Mouse (Mus musculus): ENCODE data around the gene Mog.
"Not testable (repeated sequence)": the region's sequence is repeated elsewhere in the genome, so short reads cannot be mapped to it uniquely, and the experiment has no call there.

Mog gene

DNA sequence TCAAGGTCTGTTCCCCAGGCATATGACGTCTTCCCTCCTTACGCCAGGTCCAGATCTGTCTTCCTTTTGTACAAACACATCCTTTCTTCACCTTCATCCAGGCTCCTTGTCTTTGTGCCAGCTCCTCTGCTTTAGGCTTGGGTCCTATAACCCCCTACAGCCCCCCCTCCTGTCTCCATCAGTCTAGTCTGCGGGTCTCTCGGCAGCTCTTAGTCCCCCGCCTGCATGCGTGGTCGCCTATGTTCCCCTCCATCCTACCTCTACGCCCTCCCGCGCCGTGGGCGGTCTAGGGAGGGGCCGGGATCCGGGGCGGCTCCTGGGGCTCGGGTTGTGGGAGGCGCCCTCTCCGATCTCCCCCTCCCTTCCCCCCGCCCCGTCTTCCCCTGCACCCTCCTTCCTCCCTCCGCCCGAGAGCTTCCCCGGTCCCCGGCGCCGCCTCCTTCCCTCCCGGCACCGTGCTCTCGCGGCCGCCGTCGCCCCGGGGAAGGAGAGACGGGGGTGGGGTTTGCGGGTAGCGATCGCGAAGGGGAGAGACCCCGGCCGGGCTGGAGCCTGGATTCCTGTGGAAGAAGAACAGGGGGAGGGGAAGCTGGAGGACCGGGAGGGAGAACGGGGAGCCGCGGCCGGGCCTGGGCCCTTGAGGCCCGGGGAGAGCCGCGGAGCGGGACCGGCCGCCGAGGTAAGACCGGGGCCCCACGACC lies 22.6 kb upstream of the Mog start, which contains the start of gene Gabbr1:
Gene Gabbr1 (plus strand): TSS at position 356 of the 701 bp plus-strand sequence.
- peak; percentile 68 for DNase-seq (ENCODE audit: low spot score)

DNA sequence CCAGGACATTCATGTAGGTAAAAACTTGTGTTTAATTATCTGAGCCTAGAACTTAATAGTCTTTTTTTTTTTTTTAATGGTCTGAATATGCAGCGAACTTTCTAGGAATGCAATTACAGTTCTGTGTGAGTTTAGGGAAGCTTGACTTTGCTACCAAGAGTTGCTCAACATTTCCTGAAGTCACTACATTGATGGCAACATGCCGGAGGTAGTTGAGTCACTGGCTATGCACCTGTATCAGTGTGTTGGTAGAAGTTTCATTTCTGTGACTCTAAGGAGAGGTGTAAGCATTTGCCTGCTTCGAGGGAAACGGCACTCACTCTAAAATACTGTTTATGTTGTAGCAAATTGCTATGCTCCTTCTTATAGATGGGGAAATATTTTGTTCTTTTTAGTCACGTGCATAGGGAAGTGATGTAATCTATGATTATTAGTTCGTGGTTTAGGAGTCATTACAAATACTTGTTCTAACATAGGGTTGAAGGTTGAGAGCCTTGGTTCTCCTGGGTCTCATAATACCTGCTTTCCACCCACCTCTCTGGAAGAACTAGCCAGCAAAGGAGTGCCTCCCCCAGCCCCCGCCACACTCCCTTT lies 21.6 kb upstream of the Mog start:
- DNase-seq (ENCODE audit: low spot score) = no peak

DNA sequence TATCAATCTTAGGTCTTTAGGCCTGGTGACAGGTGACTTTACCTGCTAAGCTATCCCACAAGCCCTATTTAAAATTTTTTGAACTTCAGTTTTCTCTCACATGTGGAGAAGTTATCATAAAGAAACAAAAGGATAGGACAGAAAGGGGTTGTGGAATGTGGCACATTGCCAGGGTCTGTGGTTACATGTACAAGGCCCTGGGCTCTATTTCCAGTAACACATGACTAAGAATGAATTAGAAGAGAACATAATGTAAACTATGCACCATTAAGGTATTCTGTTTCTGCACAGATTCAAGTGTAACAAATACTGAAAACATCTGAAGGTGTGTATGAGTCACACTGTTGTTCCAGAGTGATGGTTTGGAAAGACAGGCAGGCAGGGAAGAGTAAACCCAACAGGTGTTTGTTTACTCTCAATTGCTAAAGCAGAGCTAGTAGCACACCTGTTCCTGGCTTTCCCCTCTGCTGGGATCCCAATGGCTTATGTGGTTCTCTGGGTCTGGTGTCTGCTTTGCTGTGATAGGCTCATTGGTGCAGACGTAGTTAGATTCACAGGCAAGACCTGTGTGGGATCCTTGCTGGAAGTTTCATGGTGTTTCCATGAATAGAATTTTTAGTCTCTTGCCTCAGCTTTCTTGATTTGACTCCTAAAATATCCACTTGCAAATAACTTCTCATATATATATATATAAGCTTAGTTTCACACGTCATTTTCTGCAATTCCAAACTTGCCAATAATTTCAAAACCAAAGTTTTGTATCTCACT lies 16.1 kb upstream of the Mog start:
- no peak for DNase-seq (ENCODE audit: low spot score)

DNA sequence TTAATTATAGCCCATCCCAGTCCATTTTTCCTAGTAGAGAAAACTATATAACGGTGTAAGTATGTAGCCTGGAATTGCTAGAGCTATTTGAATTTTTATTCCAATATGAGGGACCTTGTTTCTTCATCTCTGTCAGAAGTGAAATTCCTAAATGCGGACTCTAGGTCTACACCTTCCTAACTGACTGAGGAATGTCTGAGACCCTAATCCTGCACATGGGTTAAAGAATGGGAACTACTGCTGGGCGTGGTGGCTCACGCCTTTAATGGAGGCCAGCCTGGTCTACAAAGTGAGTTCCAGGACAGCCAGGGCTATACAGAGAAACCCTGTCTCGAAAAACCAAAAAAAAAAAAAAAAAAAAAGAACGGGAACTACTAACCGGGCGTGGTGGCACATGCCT lies 6.0 kb upstream of the Mog start:
- no peak for DNase-seq (ENCODE audit: low spot score)

DNA sequence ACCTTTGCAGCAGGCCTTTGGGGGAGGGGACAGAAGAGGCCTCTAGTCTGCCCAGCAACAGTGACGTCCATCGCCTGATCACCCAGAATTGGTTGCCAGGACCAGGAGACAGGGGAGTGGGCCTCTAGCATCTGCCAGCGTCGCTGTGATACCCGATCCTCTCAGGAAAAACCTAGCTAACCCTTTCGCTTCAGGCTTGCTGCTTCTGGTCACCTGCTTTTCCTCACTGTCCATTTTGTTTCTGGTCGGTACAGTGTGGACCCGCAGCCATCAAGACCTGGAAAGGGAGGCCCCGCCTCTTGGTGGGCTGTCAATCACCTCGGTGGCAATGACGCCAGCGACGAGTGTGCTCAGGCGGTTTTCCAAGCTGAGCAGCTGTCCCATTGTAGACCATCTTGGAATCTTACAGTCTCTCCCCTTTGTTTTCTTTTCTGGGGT lies 5.5 kb upstream of the Mog start:
- DNase-seq (ENCODE audit: low spot score) = peak; percentile 77

DNA sequence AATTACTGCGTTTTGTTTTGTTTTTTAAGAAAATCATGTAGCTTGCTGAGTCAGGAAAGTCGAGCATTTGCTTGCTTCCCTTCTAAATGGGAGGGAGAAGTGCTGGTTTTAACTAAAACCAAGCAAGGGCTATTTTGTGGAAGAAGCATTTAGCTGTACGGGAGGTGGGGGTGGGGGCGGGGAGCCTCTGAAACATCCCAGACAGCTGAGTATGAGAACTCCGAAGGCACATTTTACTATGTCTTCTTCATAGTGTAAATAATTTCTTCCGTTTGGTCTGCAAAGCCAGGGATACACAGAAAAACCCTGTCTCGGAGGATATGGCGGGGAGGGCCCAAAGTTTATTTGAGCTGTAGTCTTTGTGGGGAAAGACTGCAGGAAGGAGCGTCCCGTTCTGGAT lies 5.0 kb upstream of the Mog start:
- DNase-seq (ENCODE audit: low spot score) = no peak

DNA sequence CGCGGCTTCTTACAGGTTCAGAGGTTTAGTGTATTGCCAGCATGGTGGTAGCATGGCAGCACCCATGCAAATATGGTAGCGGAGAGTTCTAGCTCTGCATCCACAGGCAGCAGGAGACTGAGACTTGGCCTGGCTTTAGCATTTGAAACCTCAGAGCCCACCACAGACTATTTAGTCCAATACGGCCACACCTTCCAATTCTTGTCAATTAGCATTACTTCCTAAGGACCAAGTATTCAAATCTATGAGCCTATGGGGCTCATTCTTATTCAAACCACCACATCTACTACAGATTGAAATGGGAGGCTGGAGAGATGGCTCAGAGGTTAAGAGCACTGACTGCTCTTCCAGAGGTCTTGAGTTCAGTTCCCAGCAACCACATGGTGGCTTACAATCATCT lies 4.3 kb upstream of the Mog start:
- DNase-seq (ENCODE audit: low spot score) = no peak

GRCm38 (mm10) chr17:37026425-37026824 lies 3.2 kb upstream of the Mog start:
- DNase-seq (ENCODE audit: low spot score) = no peak

GRCm38 (mm10) chr17:37019242-37019641 lies 4.0 kb downstream of the Mog start:
- not testable (repeated sequence) for DNase-seq (ENCODE audit: low spot score)

DNA sequence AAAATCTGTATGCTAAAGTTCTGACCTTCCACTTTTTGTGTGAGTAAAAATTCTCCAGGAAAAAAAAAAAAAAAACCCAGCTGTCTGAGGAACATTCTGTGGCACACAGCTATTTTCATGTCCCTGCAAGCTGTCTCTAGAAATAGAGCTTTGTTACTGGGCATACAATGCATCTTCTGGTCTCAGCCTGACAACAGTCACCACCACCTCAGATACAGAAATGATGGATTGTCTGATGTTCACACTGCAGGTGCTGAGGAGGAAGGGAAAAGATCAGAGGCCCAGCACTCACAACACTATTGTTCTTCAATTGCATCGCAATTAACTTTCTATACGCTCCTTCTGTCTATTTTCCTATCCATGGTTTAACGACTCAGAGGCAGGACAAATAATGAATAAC lies 4.9 kb downstream of the Mog start:
- DNase-seq (ENCODE audit: low spot score) = no peak

DNA sequence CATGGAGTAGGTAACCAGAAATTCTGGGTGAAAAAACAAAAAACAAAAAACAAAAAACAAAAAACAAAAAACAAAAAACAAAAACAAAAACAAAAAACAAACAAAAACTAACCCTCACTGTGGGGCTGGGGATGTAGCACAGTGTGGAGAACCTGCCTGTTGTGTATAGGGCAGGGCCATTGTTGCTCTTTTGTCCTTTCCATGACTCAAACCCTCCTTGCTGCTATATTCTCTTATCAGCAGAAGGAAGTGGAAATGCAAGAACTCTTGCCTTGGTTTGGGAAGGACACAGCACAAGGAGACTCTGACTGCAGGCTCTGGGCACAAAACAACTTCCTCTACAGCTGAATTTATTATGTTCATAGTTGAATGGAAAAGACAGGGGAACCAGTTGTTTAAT lies 6.9 kb downstream of the Mog start:
- no peak for DNase-seq (ENCODE audit: low spot score)

DNA sequence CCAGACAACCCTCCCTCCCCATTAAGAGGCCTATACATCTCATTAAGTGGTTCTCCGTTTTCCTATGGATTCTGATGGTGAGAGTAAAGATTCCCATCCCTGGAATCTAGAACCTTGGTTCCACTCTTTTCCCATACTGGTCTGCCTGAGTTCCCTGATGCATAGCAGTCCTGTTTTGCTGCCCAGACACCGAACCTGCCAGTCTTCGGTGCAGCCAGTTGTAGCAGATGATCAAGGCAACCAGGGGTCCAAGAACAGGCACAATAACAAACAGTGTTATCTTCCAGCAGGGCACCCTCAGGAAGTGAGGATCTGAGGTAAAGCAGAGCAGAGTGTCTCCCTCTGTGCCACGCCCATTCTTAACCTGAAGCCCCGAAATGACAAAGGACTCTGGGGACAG lies 11.1 kb downstream of the Mog start:
- no peak for DNase-seq (ENCODE audit: low spot score)

- no peak for DNase-seq (ENCODE audit: low spot score)
Measured at GRCm38 (mm10) chr17:37011719-37012118, 11.5 kb downstream of the Mog start.

DNA sequence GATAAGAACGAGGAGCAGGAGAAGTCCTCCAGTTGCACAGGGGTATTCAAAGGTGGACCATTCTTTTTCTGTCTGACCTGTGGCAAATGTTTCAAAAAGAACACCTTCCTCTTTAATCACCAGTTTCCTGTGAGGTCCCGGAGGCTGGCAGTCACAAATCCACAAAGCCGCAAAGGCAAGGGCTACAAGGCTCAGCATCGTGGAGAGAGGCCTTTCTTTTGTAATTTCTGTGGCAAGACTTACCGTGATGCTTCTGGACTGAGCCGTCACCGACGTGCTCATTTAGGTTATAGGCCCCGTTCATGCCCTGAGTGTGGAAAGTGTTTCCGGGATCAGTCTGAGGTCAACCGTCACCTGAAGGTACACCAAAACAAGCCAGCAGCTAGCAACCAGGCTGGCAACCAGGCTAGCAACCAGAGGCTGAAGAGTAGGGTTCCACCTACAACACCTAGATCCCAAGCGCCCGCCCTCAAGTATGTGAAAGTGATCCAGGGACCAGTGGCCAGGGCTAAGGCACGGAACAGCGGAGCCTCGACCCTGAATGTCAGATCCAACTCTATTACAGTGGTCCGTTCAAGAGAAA lies 13.6 kb downstream of the Mog start:
- no peak for DNase-seq (ENCODE audit: low spot score)

GRCm38 (mm10) chr17:37008161-37008560 lies 15.0 kb downstream of the Mog start:
- no peak for DNase-seq (ENCODE audit: low spot score)

DNA sequence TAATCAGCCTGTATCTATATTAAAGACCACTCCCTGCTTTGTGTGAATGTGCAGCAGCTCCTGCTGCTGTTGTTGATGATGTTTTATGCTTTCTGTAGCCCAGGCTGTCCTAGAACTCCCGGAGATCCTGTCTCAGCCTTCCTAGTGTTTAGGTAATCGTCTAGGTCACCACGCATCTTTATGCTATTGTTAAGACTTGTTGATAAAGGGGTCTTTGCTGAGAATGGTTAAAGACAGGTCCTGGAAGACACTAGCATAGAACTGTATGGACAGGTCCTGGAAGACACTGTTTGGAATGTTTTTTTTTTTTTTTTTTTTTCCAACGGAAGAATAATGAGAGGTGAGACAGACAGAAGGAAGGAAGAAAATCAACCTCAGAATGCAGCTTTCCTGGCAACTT lies 19.8 kb downstream of the Mog start:
- no peak for DNase-seq (ENCODE audit: low spot score)

DNA sequence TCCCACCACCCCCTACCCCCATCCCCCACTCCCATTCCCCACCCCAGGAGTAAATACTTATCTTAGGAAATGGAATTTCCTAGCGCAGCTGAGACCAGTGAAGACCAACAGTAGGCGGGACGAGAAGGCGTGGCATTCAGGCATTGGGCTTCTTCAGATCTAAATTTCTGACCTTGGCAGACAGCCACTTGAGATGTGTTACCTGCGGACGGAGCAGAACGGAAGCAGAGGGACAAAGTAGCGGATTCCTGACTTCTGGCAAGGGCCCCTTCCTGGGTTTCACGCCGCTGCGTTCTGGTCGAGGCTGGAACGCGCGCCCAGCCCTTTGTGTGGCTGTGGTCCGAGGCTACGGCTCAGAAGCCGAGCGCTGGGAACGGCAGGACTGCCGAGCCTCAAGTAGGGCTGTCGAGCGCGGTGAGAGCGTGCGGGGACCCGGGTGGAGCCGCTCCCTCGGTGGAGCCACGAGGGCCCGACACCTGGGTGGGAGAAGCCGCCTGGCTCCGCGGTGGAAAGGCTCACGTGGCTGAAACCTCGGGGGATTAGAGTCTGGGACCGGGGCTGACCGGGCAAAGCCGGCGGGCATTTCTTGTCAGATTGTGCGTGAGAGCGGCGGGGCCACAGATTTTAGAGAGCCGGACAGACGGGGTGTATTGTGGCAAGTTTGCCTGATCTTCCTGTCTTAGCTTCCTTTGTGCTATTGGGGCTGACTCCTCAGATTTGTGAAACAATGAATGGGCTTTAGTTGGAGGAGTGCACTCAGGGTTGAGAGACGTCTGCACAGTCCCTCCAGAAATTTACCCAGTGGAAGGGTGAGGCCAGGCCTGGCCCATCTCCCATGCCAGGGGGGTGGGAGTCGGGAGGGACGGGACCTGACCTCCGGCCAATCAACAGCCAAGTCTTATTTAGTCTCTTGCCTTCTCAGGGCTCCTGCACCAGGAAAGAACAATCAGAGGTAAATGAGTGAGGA lies 20.6 kb downstream of the Mog start:
- peak; percentile 21 for DNase-seq (ENCODE audit: low spot score)

GRCm38 (mm10) chr17:37000863-37001262 lies 22.3 kb downstream of the Mog start, which contains the start of gene Zfp57:
TSS of gene Zfp57 (plus strand) at chr17:37001163.
- DNase-seq (ENCODE audit: low spot score) = no peak

DNA sequence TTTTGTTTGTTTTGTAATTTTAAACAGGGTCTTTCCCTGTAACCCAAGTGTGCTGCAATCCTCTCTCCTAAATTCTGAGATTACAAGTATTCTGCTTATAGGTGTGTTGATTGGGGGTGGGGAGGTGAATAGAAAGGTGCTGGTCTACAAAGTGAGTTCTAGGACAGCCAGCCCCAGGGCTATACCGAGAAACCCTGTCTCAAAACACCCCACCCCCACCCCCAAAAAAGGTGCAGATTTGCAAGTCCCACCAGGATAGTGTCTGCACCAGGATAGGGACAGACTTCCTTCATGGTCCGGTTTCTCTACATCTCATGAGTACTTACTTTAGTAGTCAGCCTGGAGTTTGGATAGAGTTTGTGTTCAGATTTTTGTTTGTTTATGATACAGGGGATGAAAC lies 24.7 kb downstream of the Mog start:
- DNase-seq (ENCODE audit: low spot score) = no peak

- DNase-seq (ENCODE audit: low spot score) = peak; percentile 50
Measured at GRCm38 (mm10) chr17:36997033-36997735, 26.0 kb downstream of the Mog start.

- no peak for DNase-seq (ENCODE audit: low spot score)
Measured at GRCm38 (mm10) chr17:36995448-36995847, 27.8 kb downstream of the Mog start.

Data from ovary, postnatal 10 days (tissue).